Mouse (Mus musculus) kidney, adult 2 months (tissue): ENCODE measurements at regions not wholly inside any gene's neighbourhood (a gene's known extent, or its start where the extent isn't known, plus 50 kb on each side); places are given as distances from the start of the nearest gene placed in this dataset.

Experiments used
- CTCF ChIP-seq: fragments of 200-500 bp; conservative IDR thresholded peaks from 2 replicates; pipeline ENCODE4 v1.5.1; 2011; ENCODE audit warnings: low read depth, mild to moderate bottlenecking, control low read depth, low read length, moderate library complexity, mixed read lengths; ENCODE audit not compliant: insufficient read depth, insufficient read length
- POLR2A ChIP-seq: fragments of 200-500 bp; IDR thresholded peaks from one replicate; pipeline ENCODE4 v1.6.1; 2011; ENCODE audit warnings: low read depth, low read length, control low read depth

- no peak for TF ChIP-seq POLR2A
- no peak for TF ChIP-seq CTCF
Measured at GRCm38 (mm10) chr13:5551131-5551530, 310.2 kb upstream of the Klf6 start.
